In genomic region chr14:121035663-121036473, GRCm38 (mm10) we compare ENCODE assay signal across 8 mouse cellular contexts. TPM values are rescaled to one million over a fixed set of nuclear protein-coding genes. Genes with fewer than 3 reads are reported as not detected.
DNase-seq lines count a peak whose midpoint lies in the region; ATAC-seq lines count a peak whose summit lies in the region.

No protein-coding gene starts in this region.

- peak; percentile 29; the same call in 1 of the 2 replicates for ATAC-seq in granulocyte monocyte progenitor cell, adult 5-6 weeks (replicated peaks; ENCODE audit: poor library complexity, severe bottlenecking)
- peak; percentile 82 for ATAC-seq in intestine, embryonic 14.5 days (replicated peaks; ENCODE audit: low FRiP score, low TSS enrichment, low read depth)
- peak; percentile 64 for ATAC-seq in midbrain, embryonic 16.5 days
- ATAC-seq in stomach, embryonic 16.5 days (ENCODE audit: insufficient read depth, low FRiP score) = peak; percentile 80

- H3K9ac ChIP-seq in intestine, embryonic 14.5 days (ENCODE audit: low read length) = peak overlapping the region; percentile 72
- peak overlapping the region; percentile 86 for H3K9ac ChIP-seq in midbrain, embryonic 16.5 days (ENCODE audit: low read depth, low read length)
- H3K9ac ChIP-seq in stomach, embryonic 16.5 days (ENCODE audit: low read length) = peak overlapping the region; percentile 95

- peak; percentile 31 to 48 for DNase-seq in left cerebral cortex, adult 18-20 months (ENCODE audit: low spot score in 2 of 2)
- DNase-seq in left cerebral cortex, adult 11 months (ENCODE audit: low spot score) = no peak
- DNase-seq in cerebellum, postnatal 25 days = peak; percentile 68 to 74
- peak; percentile 82 for DNase-seq in intestine, embryonic 14.5 days (ENCODE audit: low spot score)
- DNase-seq in liver = peak; percentile 53

- no peaks in the 10 kb centered on the region for H3K36me3 ChIP-seq in intestine, embryonic 14.5 days (ENCODE audit: control insufficient read depth, insufficient read depth, low read length)
- H3K36me3 ChIP-seq in midbrain, embryonic 16.5 days (ENCODE audit: control insufficient read depth, insufficient read depth, low read length) = no peaks in the 10 kb centered on the region
- no peaks in the 10 kb centered on the region for H3K36me3 ChIP-seq in stomach, embryonic 16.5 days (ENCODE audit: control insufficient read depth, insufficient read depth, low read length)

- peak overlapping the region; percentile 52 for H3K27ac ChIP-seq in intestine, embryonic 14.5 days (ENCODE audit: low read depth)
- H3K27ac ChIP-seq in midbrain, embryonic 16.5 days (ENCODE audit: low read length) = peak overlapping the region; percentile 89
- peak overlapping the region; percentile 84 for H3K27ac ChIP-seq in stomach, embryonic 16.5 days (ENCODE audit: low read length)

- no peaks in the 10 kb centered on the region for H3K27me3 ChIP-seq in intestine, embryonic 14.5 days (replicated peaks; ENCODE audit: control insufficient read depth, insufficient read depth, low read length)
- no peaks in the 10 kb centered on the region for H3K27me3 ChIP-seq in midbrain, embryonic 16.5 days (ENCODE audit: control insufficient read depth, insufficient read depth, low read depth, low read length)
- H3K27me3 ChIP-seq in stomach, embryonic 16.5 days (ENCODE audit: control insufficient read depth, insufficient read depth, low read length) = no peaks in the 10 kb centered on the region

- under 1% methylated on average over 92 of the region's 100 CpGs for WGBS in intestine, embryonic 14.5 days
- under 1% methylated on average over 59 of the region's 100 CpGs for WGBS in midbrain, embryonic 16.5 days
- under 1% methylated on average over 88 of the region's 100 CpGs for WGBS in stomach, embryonic 16.5 days

- H3K9me3 ChIP-seq in intestine, embryonic 14.5 days (ENCODE audit: control insufficient read depth, low read length) = no peaks in the 10 kb centered on the region
- H3K9me3 ChIP-seq in midbrain, embryonic 16.5 days (replicated peaks; ENCODE audit: control insufficient read depth, low read length, poor library complexity, severe bottlenecking) = no peaks in the 10 kb centered on the region
- H3K9me3 ChIP-seq in stomach, embryonic 16.5 days (replicated peaks; ENCODE audit: control insufficient read depth, low read length) = no peaks in the 10 kb centered on the region

- peaks cover 17% of the 10 kb centered on the region for H3K4me1 ChIP-seq in intestine, embryonic 14.5 days (replicated peaks; ENCODE audit: control insufficient read depth, insufficient read depth, low read length)
- H3K4me1 ChIP-seq in midbrain, embryonic 16.5 days (ENCODE audit: control insufficient read depth, insufficient read depth, low read length) = peaks cover 36% of the 10 kb centered on the region
- peaks cover 19% of the 10 kb centered on the region for H3K4me1 ChIP-seq in stomach, embryonic 16.5 days (ENCODE audit: control insufficient read depth, insufficient read depth, low read length)

- H3K4me3 ChIP-seq in intestine, embryonic 14.5 days (ENCODE audit: low read depth, low read length) = peak overlapping the region; percentile 73
- peak overlapping the region; percentile 92 for H3K4me3 ChIP-seq in midbrain, embryonic 16.5 days (ENCODE audit: low read depth, low read length)
- H3K4me3 ChIP-seq in stomach, embryonic 16.5 days (replicated peaks; ENCODE audit: low read length) = peak overlapping the region; percentile 79

- H3K4me2 ChIP-seq in intestine, embryonic 14.5 days (ENCODE audit: low read length) = peak overlapping the region; percentile 90
- H3K4me2 ChIP-seq in midbrain, embryonic 16.5 days (ENCODE audit: low read length) = peak overlapping the region; percentile 89
- peak overlapping the region; percentile 97 for H3K4me2 ChIP-seq in stomach, embryonic 16.5 days (ENCODE audit: low read depth, low read length)

RNA-seq across cellular contexts. Expression of gene Farp1, which starts 0.9 kb away (rescaled TPM):
- total RNA-seq in left cerebral cortex, adult 18-20 months (2021) = 100 to 1,000 TPM; 129 to 134 TPM
- not detected in 2 replicates for total RNA-seq in granulocyte monocyte progenitor cell, adult 5-6 weeks (2014; fragmentation: Nextera tagmentation)
- total RNA-seq in granulocyte monocyte progenitor cell, adult 5-6 weeks (2017) = 1.9 TPM in 1 of 2 replicates, not detected in the other
- 25.9 and 26.1 TPM in 2 replicates for polyA plus RNA-seq in intestine, embryonic 14.5 days (2014; fragmentation: Nextera tagmentation; extraction: Ambion mirVana)
- polyA plus RNA-seq in midbrain, embryonic 16.5 days (2015; fragmentation: Nextera tagmentation; extraction: Ambion mirVana) = 39.8 and 40.2 TPM in 2 replicates
- polyA plus RNA-seq in stomach, embryonic 16.5 days (2015; fragmentation: Nextera tagmentation; extraction: Ambion mirVana) = 14.5 and 15.2 TPM in 2 replicates

Comparison
In these comparisons a context has a peak if more than half of its experiments do, and no peak if none do; other contexts are left out.
1. ATAC-seq: peak in every context shown above with its lines; median percentile 82 in intestine, embryonic 14.5 days; 80 in stomach, embryonic 16.5 days; 64 in midbrain, embryonic 16.5 days; 29 in granulocyte monocyte progenitor cell, adult 5-6 weeks.